Mouse (Mus musculus): ENCODE measurements around the gene Cyp2j8.
A peak's percentile ranks its signal among the peaks of the same experiment; 100 is the strongest.
"Not testable (repeated sequence)": the region's sequence is repeated elsewhere in the genome, so short reads cannot be mapped to it uniquely, and the experiment has no call there.

Gene Cyp2j8

DNA sequence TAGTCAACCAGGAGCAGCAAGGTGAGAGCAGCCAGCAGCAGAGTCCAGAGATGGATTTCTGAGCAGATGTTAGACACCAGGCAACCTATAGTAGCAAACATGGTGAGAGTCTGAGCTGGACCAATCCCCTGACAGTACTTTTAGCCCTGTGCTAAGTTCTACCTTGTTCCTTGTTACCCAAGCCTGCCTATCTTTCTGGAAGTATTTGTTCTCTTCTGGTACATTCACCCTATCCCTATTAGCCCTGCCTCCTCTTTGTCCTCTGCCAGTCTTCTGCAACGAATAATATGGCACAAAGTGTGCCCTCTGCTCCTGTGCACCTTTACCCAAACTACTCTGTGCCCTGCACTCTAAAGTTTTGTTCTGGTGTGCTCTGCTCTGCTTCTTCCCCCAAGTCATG, at the start of gene Cyp2j8:
TSS of gene Cyp2j8 (minus strand) at position 101 of the 400 bp plus-strand sequence.
- no peak for DNase-seq (ENCODE audit: low spot score)

DNA sequence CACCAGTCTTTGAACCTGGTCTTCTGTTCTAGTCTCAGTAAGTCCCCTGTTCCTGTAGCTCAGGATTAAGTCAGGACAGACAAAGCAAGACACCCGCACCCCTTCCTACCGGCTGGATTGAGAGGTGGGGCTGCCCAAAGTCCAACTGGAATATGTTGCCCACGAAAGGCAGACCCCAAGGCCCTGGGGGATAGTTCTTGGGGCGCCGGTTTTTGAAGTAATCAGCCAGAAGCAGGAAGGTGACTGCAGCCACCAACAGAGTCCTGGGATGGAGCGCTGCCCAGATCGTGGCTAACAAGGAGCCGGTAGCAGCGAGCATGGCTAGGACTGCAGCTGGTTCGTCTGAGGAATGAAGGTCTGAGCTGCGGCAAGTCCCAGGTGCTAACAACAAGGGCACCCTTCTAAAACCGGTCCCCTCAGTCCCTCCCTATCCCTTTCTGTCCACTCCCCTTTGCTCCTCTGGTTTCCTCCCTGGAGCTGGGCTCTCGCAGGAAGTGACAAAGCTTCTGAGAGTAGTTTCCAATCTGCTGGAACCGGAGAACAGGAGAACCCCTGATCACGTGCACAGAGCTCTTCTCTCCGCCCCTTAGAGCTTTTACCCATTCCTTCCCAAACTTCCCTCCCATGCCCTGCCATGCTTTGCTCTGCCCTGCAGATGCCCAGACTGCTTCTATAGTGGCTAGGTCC, 46.1 kb upstream of the Cyp2j8 start, which contains the start of gene Cyp2j6:
TSS of gene Cyp2j6 (minus strand) at position 529 of the 687 bp plus-strand sequence.
- peak; percentile 18 for DNase-seq (ENCODE audit: low spot score)

DNA sequence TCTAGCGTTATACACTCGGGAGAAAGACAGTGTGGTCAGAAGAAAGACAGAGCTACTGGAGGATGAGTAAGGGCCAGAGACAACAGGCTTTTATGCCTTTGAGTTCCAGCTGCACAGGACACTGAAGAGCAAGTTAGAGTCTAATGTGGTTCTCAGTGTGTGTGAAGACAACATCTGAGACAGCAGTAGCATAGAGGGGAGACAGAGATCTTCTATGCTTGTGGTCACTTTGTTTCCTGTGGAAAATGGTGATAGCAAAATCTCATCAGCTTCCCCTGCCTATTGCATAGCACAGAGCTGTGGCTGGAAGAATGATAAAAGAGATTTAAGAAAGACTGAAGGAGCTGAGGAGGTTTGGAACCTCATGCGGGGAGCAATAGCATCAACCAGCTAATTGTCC, 44.4 kb upstream of the Cyp2j8 start:
- no peak for DNase-seq (ENCODE audit: low spot score)

DNA sequence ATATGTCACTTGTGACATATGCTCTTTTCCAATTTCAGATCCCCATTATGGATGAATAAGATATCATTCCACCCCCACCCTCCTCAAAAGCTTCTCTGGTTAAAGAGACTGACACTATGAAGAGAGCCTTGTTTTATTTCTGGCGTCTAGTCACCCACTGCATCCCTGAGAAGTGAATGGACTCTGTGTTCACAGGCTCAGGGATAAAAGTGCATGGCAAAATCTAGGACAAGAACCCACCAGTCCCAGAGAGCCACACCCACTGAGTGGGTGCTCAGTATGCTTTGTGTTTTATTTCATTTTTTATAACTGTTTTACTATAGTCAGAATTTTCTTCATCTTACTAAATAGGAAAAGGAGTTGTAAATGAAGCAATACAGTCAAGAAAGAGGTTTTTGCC, 38.8 kb upstream of the Cyp2j8 start:
- no peak for DNase-seq (ENCODE audit: low spot score)

DNA sequence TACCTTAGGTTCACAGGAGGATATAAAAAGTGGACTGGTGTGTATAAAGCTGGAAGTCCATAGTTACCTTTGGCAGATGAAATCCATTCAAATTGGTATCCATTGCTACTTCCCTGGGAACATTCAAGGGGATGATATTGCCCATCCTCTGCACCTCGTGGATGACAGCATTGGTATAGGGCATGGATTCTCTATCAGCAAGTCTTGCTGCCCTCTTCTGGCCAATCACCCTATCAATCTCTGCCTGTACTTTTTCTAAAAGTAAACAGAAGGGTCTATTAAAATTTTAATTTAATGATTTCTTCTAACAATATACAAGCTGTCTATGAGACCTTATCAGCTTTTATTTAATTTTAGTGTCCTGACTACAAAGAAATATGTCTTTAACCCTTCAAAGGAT, 18.6 kb upstream of the Cyp2j8 start:
- no peak for DNase-seq (ENCODE audit: low spot score)

DNA sequence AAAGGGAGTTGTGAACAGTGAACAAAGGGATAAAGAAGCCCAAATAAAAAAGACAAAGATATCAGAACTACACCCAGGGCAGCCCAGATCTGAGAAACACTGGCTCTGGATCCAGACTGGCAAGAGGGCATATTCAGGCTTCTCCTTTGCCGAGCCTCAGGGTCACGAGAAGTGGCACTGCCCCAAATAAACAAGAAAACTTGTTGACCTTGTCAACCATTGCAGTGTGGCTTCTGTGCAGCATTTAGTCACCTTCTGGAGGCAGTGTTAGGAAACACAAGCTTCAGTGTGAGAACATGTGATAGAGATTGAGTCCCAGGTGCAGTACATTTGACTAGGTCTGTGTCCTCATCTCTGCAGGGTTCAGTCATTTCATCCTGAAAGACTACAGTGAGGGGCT, 15.1 kb upstream of the Cyp2j8 start:
- DNase-seq (ENCODE audit: low spot score) = no peak

DNA sequence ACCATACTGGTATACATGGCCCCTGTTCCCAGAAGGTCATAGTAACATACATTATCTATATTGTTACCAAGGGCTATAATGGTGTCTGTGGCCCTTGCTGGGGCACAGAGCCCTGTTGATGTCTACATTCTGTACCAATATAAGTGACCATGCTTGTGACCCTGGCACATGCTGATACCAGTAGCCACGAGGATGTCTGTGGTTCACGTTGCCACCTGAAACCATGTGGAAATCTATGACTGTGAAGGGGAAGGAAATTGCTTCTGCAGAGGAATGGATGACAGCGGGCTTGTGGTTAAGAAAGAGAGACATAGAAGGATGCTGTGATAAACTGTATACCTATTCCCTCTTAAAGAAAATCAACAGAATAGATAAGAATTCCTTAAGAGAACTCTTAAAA, 2.9 kb upstream of the Cyp2j8 start:
- no peak for DNase-seq (ENCODE audit: low spot score)

DNA sequence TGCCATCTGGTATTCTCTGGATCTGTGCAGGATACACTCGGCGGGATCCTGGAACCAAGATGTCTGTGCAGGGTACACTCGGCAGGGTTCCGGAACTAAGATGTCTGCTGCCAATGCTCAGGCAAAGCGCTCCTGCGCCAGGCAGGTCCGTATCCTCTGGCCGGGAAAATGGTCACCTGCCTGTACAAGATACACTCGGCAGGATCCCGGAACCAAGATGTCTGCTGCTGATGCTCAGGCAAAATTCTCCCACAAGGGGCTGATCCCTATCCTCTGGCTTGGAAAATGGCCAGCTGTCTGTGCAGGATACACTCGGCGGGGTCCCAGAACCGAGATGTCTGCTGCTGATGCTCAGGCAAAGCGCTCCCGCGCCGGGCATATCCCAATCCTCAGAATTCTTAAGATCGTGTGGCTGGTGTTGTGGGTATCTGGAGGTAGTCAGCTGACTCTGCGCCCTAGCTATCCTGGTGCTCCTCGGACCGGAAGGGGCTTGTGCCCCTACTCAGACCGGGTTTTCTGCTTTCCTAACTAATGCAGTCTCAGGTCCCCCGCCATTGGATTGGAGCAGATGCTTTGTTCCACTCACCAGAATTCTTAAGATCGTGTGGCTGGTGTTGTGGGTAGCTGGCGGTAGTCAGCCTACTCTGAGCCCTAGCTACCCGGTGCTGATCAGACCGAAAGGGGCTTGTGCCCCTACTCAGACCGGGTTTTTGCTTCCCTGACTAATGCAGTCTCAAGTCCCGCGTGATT, 43.7 kb downstream of the Cyp2j8 start:
- not testable (repeated sequence) for DNase-seq (ENCODE audit: low spot score)

All from urinary bladder, postnatal 25 days (tissue).